Mouse (Mus musculus): Measurements from ENCODE around the gene Prkag2.

Prkag2 gene

GRCm38 (mm10) chr5:24919155-24919554 is 181.3 kb downstream of the Prkag2 start:
- DNase-seq (ENCODE audit: low spot score in 2 of 2) = no peak

- no peak for DNase-seq (ENCODE audit: low spot score in 2 of 2)
These were observed 183.9 kb downstream of the Prkag2 start for GRCm38 (mm10) chr5:24916511-24916910.

GRCm38 (mm10) chr5:24915119-24915518 is 185.3 kb downstream of the Prkag2 start:
- DNase-seq (ENCODE audit: low spot score in 2 of 2) = no peak

- no peak for DNase-seq (ENCODE audit: low spot score in 2 of 2)
These were observed 186.8 kb downstream of the Prkag2 start for GRCm38 (mm10) chr5:24913656-24914055.

- no peak for DNase-seq (ENCODE audit: low spot score in 2 of 2)
These were observed 191.4 kb downstream of the Prkag2 start for GRCm38 (mm10) chr5:24908820-24909716.

- DNase-seq (ENCODE audit: low spot score in 2 of 2) = peak; percentile 85 to 86
These were observed 192.2 kb downstream of the Prkag2 start for GRCm38 (mm10) chr5:24908141-24908819.

GRCm38 (mm10) chr5:24907737-24908136 is 192.7 kb downstream of the Prkag2 start:
- no peak for DNase-seq (ENCODE audit: low spot score in 2 of 2)

- no peak for DNase-seq (ENCODE audit: low spot score in 2 of 2)
These were observed 193.6 kb downstream of the Prkag2 start for GRCm38 (mm10) chr5:24906844-24907243.

- no peak for DNase-seq (ENCODE audit: low spot score in 2 of 2)
These were observed 195.5 kb downstream of the Prkag2 start for GRCm38 (mm10) chr5:24904941-24905340.

- DNase-seq (ENCODE audit: low spot score in 2 of 2) = no peak
These were observed 196.0 kb downstream of the Prkag2 start for GRCm38 (mm10) chr5:24904423-24904822.

- DNase-seq (ENCODE audit: low spot score in 2 of 2) = no peak
These were observed 196.4 kb downstream of the Prkag2 start for GRCm38 (mm10) chr5:24904001-24904400.

GRCm38 (mm10) chr5:24902835-24903234 is 197.6 kb downstream of the Prkag2 start:
- DNase-seq (ENCODE audit: low spot score in 2 of 2) = no peak

GRCm38 (mm10) chr5:24895606-24896005 is 204.8 kb downstream of the Prkag2 start:
- DNase-seq (ENCODE audit: low spot score in 2 of 2) = no peak

GRCm38 (mm10) chr5:24894814-24895213 is 205.6 kb downstream of the Prkag2 start:
- no peak for DNase-seq (ENCODE audit: low spot score in 2 of 2)

GRCm38 (mm10) chr5:24892461-24892860 is 208.0 kb downstream of the Prkag2 start:
- no peak for DNase-seq (ENCODE audit: low spot score in 2 of 2)

GRCm38 (mm10) chr5:24889860-24890259 is 210.6 kb downstream of the Prkag2 start:
- DNase-seq (ENCODE audit: low spot score in 2 of 2) = no peak

GRCm38 (mm10) chr5:24888874-24889591 is 211.4 kb downstream of the Prkag2 start:
- no peak for DNase-seq (ENCODE audit: low spot score in 2 of 2)

GRCm38 (mm10) chr5:24887271-24887670 is 213.2 kb downstream of the Prkag2 start:
- no peak for DNase-seq (ENCODE audit: low spot score in 2 of 2)

- DNase-seq (ENCODE audit: low spot score in 2 of 2) = no peak
These were observed 221.7 kb downstream of the Prkag2 start for GRCm38 (mm10) chr5:24878713-24879112.

GRCm38 (mm10) chr5:24877836-24878624 is 222.4 kb downstream of the Prkag2 start:
- DNase-seq (ENCODE audit: low spot score in 2 of 2) = no peak

GRCm38 (mm10) chr5:24876653-24877052 is 223.8 kb downstream of the Prkag2 start:
- no peak for DNase-seq (ENCODE audit: low spot score in 2 of 2)
